Mouse (Mus musculus) midbrain, embryonic 15.5 days (tissue): ENCODE results near the gene Cog1. TPM values are rescaled to one million over a fixed set of nuclear protein-coding genes. Genes with fewer than 3 reads are reported as not detected.

Source experiments
- ATAC-seq: fragments of 200-750 bp; cut with Nextera tagmentation; replicated peaks from 2 replicates; pipeline ENCODE4 v1.8.0; 2017; ENCODE audit warnings: moderate TSS enrichment
- H3K27ac ChIP-seq: fragments of 300-500 bp; sonication (generic); 2 replicates; pipeline ENCODE4 v1.5.1; 2015; ENCODE audit warnings: mild to moderate bottlenecking, inconsistent platforms
- H3K27me3 ChIP-seq: fragments of 300-500 bp; sonication (generic); replicated peaks from 2 replicates; pipeline ENCODE4 v1.6.1; 2015; ENCODE audit warnings: inconsistent platforms
- H3K36me3 ChIP-seq: fragments of 300-500 bp; sonication (generic); replicated peaks from 2 replicates; pipeline ENCODE4 v1.6.1; 2015; ENCODE audit warnings: inconsistent platforms
- H3K4me1 ChIP-seq: fragments of 300-500 bp; sonication (generic); 2 replicates; pipeline ENCODE4 v1.6.1; 2015; ENCODE audit warnings: inconsistent platforms
- H3K4me2 ChIP-seq: fragments of 300-500 bp; sonication (generic); 2 replicates; pipeline ENCODE4 v1.6.1; 2015; ENCODE audit warnings: inconsistent platforms, mild to moderate bottlenecking, moderate library complexity
- H3K4me3 ChIP-seq: fragments of 300-500 bp; sonication (generic); 2 replicates; pipeline ENCODE4 v1.5.1; 2015; ENCODE audit warnings: mild to moderate bottlenecking, inconsistent platforms
- H3K9ac ChIP-seq: fragments of 300-500 bp; sonication (generic); 2 replicates; pipeline ENCODE4 v1.6.1; 2015; ENCODE audit warnings: mild to moderate bottlenecking, inconsistent platforms
- H3K9me3 ChIP-seq: fragments of 300-500 bp; sonication (generic); 2 replicates; pipeline ENCODE4 v1.6.1; 2016; ENCODE audit warnings: inconsistent platforms
- WGBS: fragments of 180-500 bp; shearing (Covaris S2); methylation state at CpG from one replicate; pipeline ENCODE4 v1.1.7; 2015; ENCODE audit warnings: mixed read lengths; 5-methylcytosine and 5-hydroxymethylcytosine counted together
- polyA plus RNA-seq: library from polyadenylated mRNA; unstranded; fragments of >200 nt; fragmentation: Nextera tagmentation; extraction: Ambion mirVana; gene quantifications from 2 replicates; pipeline ENCODE4 v1.2.1, GENCODE M21; 2015

The Cog1 gene
- polyA plus RNA-seq, 1 experiment from 2014 or later: 40.7 TPM

GRCm38 (mm10) chr11:113674595-113674994 lies 25.6 kb downstream of the Cog1 start:
- no peak overlapping the region for H3K27ac ChIP-seq
- no peaks in the 10 kb centered on the region for H3K27me3 ChIP-seq
- H3K4me3 ChIP-seq: no peak overlapping the region
- peaks cover 13% of the 10 kb centered on the region; the same call in 1 of the 2 replicates for H3K36me3 ChIP-seq
- ATAC-seq: no peak
- no peak overlapping the region for H3K4me2 ChIP-seq
- no peaks in the 10 kb centered on the region for H3K9me3 ChIP-seq
- H3K9ac ChIP-seq: no peak overlapping the region
- H3K4me1 ChIP-seq: 0 out of 2 replicates have a peak, but pooled peaks cover 3% of the 10 kb centered on the region
- WGBS: 83% methylated on average over 5 of the region's 5 CpGs

DNA sequence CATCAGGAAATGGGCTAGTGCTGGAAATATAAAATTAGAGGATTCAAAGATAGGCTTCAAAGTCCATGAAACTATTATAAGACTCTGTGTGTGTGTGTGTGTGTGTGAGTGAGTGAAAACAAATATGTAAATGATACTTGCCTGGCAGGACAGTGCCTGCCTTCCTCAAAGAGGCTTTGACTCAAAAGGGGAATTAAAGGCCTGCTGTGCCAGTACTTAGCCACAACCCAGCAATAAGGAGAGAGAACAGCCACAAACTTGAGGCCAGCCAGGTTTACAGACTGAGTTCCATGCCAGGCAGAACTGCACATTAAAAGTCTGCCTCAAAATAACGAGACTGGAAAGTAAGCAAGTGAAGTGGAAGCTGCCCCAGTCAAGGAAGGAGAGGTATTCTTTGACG lies 27.9 kb downstream of the Cog1 start:
- no peak overlapping the region for H3K4me3 ChIP-seq
- WGBS: 72% methylated on average over 2 of the region's 2 CpGs

DNA sequence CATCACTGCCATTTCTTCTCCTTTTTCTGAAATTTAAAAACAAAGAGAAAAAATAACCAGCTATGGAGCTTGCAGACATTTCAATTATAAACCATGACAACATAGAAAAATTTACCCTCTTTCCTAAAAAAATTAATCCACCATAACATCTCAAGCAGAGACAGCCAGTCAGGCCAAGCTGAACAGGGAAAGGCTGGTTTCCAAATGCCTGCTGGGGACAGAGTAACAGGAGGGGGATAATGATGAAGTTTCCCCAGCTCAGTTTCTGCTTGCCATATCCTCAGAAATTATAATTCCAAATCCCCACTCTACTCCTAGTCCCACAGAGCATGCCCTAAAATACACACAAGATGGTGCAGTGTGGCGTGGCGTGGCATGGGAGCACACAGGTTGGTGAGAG lies 28.4 kb downstream of the Cog1 start:
- no peaks in the 10 kb centered on the region for H3K9me3 ChIP-seq

More for the DNA sequence above, 27.9 kb downstream of the Cog1 start:
- no peak for ATAC-seq
- no peaks in the 10 kb centered on the region for H3K27me3 ChIP-seq
- H3K9ac ChIP-seq: no peak overlapping the region
- no peak overlapping the region for H3K27ac ChIP-seq
- H3K9me3 ChIP-seq: no peaks in the 10 kb centered on the region
- H3K36me3 ChIP-seq: peaks cover 7% of the 10 kb centered on the region; the same call in 1 of the 2 replicates
- peaks cover 14% of the 10 kb centered on the region for H3K4me1 ChIP-seq
- H3K4me2 ChIP-seq: no peak overlapping the region

GRCm38 (mm10) chr11:113678373-113678772 lies 29.4 kb downstream of the Cog1 start:
- Histone ChIP-seq H3K4me3 (no peak overlapping the region), H3K27ac (no peak overlapping the region), H3K4me1 (peaks cover 27% of the 10 kb centered on the region), H3K36me3 (peaks cover 5% of the 10 kb centered on the region; the same call in 1 of the 2 replicates), H3K9me3 (no peaks in the 10 kb centered on the region), H3K9ac (no peak overlapping the region), H3K4me2 (no peak overlapping the region), H3K27me3 (no peaks in the 10 kb centered on the region)
- ATAC-seq: no peak
- 92% methylated on average over 8 of the region's 8 CpGs for WGBS

More for the DNA sequence above, 28.4 kb downstream of the Cog1 start:
- no peak overlapping the region for H3K27ac ChIP-seq
- ATAC-seq: no peak
- no peaks in the 10 kb centered on the region for H3K27me3 ChIP-seq
- 92% methylated on average over 2 of the region's 2 CpGs for WGBS
- H3K4me1 ChIP-seq: peaks cover 18% of the 10 kb centered on the region
- H3K4me3 ChIP-seq: no peak overlapping the region
- no peak overlapping the region for H3K4me2 ChIP-seq
- peaks cover 7% of the 10 kb centered on the region; the same call in 1 of the 2 replicates for H3K36me3 ChIP-seq
- H3K9ac ChIP-seq: no peak overlapping the region

- no peak for ATAC-seq
- Histone ChIP-seq H3K36me3 (0 out of 2 replicates have a peak, but pooled peaks cover 5% of the 10 kb centered on the region), H3K9ac (no peak overlapping the region), H3K27ac (no peak overlapping the region), H3K9me3 (no peaks in the 10 kb centered on the region), H3K27me3 (no peaks in the 10 kb centered on the region), H3K4me1 (peaks cover 39% of the 10 kb centered on the region), H3K4me3 (no peak overlapping the region), H3K4me2 (no peak overlapping the region)
- WGBS: 84% methylated on average over 2 of the region's 2 CpGs
These were observed 32.0 kb downstream of the Cog1 start for GRCm38 (mm10) chr11:113680954-113681353.

GRCm38 (mm10) chr11:113681979-113682378 lies 33.0 kb downstream of the Cog1 start:
- H3K4me1 ChIP-seq: peaks cover 48% of the 10 kb centered on the region

GRCm38 (mm10) chr11:113682897-113683626 lies 34.1 kb downstream of the Cog1 start:
- H3K4me1 ChIP-seq: peaks cover 50% of the 10 kb centered on the region

More at GRCm38 (mm10) chr11:113681979-113682378, 33.0 kb downstream of the Cog1 start:
- Histone ChIP-seq H3K27me3 (no peaks in the 10 kb centered on the region), H3K27ac (no peak overlapping the region), H3K9me3 (no peaks in the 10 kb centered on the region), H3K4me3 (no peak overlapping the region; the same call in 1 of the 2 replicates), H3K4me2 (peak overlapping the region; percentile 86; the same call in 1 of the 2 replicates), H3K36me3 (no peaks in the 10 kb centered on the region), H3K9ac (no peak overlapping the region)
- no peak for ATAC-seq

GRCm38 (mm10) chr11:113683627-113683956 lies 34.6 kb downstream of the Cog1 start:
- no peaks in the 10 kb centered on the region for H3K9me3 ChIP-seq
- peaks cover 5% of the 10 kb centered on the region; the same call in 1 of the 2 replicates for H3K36me3 ChIP-seq
- peak overlapping the region; percentile 77 for H3K9ac ChIP-seq
- peak overlapping the region; percentile 88 for H3K27ac ChIP-seq
- no peak for ATAC-seq
- H3K4me2 ChIP-seq: peak overlapping the region; percentile 86
- peaks cover 48% of the 10 kb centered on the region for H3K4me1 ChIP-seq
- peak overlapping the region; percentile 80 for H3K4me3 ChIP-seq
- H3K27me3 ChIP-seq: no peaks in the 10 kb centered on the region
- under 1% methylated on average over 24 of the region's 38 CpGs for WGBS

More at GRCm38 (mm10) chr11:113682897-113683626, 34.1 kb downstream of the Cog1 start:
- peak overlapping the region; percentile 77 for H3K9ac ChIP-seq
- H3K9me3 ChIP-seq: no peaks in the 10 kb centered on the region
- peak overlapping the region; percentile 80 for H3K4me3 ChIP-seq
- no peaks in the 10 kb centered on the region for H3K36me3 ChIP-seq
- peak; percentile 24 for ATAC-seq
- H3K4me2 ChIP-seq: peak overlapping the region; percentile 86
- 1% methylated on average over 38 of the region's 38 CpGs for WGBS
- no peaks in the 10 kb centered on the region for H3K27me3 ChIP-seq
- peak overlapping the region; percentile 88 for H3K27ac ChIP-seq

DNA sequence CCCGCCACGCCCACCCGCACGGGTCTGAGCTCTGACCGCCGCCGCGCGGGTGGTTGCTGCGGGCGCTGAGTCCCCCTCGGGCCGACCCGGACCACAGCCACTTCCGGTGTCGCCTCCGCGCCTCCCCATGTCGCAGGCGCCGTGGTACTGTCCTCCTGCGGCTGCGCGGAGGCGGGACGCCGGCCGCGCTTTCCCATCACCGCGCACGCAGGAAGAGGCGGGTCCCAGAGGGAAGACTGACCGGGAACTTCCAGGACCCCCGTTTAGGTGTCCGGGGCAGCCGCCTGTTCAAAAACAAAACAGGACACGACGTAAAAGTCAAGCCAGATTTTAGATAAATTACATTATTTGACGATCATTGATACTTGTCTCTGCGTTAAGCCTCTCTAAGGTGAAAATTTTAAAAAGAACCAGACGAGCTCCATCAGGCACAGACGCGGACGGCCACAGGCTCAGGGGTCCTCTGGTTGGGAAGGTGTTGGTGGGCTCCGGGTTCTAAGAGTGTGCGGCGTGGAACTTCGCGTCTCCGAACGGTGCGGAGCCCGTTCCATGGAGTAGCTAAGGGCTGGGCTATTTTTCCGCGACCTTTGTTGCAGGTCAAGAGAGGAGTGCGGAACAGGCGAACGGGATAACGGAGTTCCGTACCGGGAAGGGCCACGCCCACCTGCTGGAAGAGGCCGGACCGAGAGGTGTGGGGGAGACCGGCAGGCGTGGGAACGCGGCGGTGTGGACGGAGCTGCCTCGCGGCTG lies 35.2 kb downstream of the Cog1 start, which contains the start of the genes Fam104a and D11Wsu47e:
Fam104a (minus strand) TSS at position 199 of the 750 bp plus-strand sequence.
D11Wsu47e (plus strand) TSS at position 456 of the 750 bp plus-strand sequence.
- H3K9me3 ChIP-seq: no peaks in the 10 kb centered on the region
- WGBS: under 1% methylated on average over 69 of the region's 73 CpGs
- H3K4me2 ChIP-seq: peak within 1 kb of the TSS; percentile 86
- peaks cover 47% of the 10 kb centered on the region for H3K4me1 ChIP-seq
- peak; percentile 95 for ATAC-seq
- peak within 1 kb of the TSS; percentile 80 for H3K4me3 ChIP-seq
- peak within 1 kb of the TSS; percentile 77 for H3K9ac ChIP-seq
- peak within 1 kb of the TSS; percentile 88 for H3K27ac ChIP-seq
- peaks cover 11% of the 10 kb centered on the region for H3K36me3 ChIP-seq
- no peaks in the 10 kb centered on the region for H3K27me3 ChIP-seq

GRCm38 (mm10) chr11:113684707-113685426 lies 35.9 kb downstream of the Cog1 start:
- peak overlapping the region; percentile 86 for H3K4me2 ChIP-seq
- peak; percentile 0; the same call in 1 of the 2 replicates for ATAC-seq
- H3K36me3 ChIP-seq: peaks cover 18% of the 10 kb centered on the region
- no peaks in the 10 kb centered on the region for H3K9me3 ChIP-seq
- 42% methylated on average over 25 of the region's 25 CpGs for WGBS
- H3K4me3 ChIP-seq: peak overlapping the region; percentile 80
- H3K27ac ChIP-seq: peak overlapping the region; percentile 88
- no peaks in the 10 kb centered on the region for H3K27me3 ChIP-seq
- H3K4me1 ChIP-seq: peaks cover 47% of the 10 kb centered on the region
- peak overlapping the region; percentile 74 for H3K9ac ChIP-seq

GRCm38 (mm10) chr11:113687031-113687430 lies 38.1 kb downstream of the Cog1 start:
- Histone ChIP-seq H3K4me2 (no peak overlapping the region), H3K4me3 (no peak overlapping the region), H3K9ac (no peak overlapping the region), H3K36me3 (peaks cover 21% of the 10 kb centered on the region), H3K27ac (no peak overlapping the region), H3K9me3 (no peaks in the 10 kb centered on the region), H3K27me3 (no peaks in the 10 kb centered on the region), H3K4me1 (peaks cover 35% of the 10 kb centered on the region)
- 38% methylated on average over 2 of the region's 2 CpGs for WGBS
- no peak for ATAC-seq

GRCm38 (mm10) chr11:113690506-113690905 lies 41.5 kb downstream of the Cog1 start:
- Histone ChIP-seq H3K4me1 (peaks cover 15% of the 10 kb centered on the region), H3K9me3 (no peaks in the 10 kb centered on the region), H3K4me2 (no peak overlapping the region), H3K4me3 (no peak overlapping the region), H3K36me3 (peaks cover 52% of the 10 kb centered on the region), H3K27me3 (no peaks in the 10 kb centered on the region), H3K27ac (no peak overlapping the region), H3K9ac (no peak overlapping the region)
- WGBS: 92% methylated on average over 12 of the region's 12 CpGs
- no peak for ATAC-seq
